Mouse (Mus musculus) forebrain, embryonic 16.5 days (tissue): ENCODE results near the gene Mcfd2. TPM values are rescaled to one million over a fixed set of nuclear protein-coding genes. Genes with fewer than 3 reads are reported as not detected.

ENCODE experiments used
- ATAC-seq: fragments of 200-750 bp; cut with Nextera tagmentation; 2 replicates; pipeline ENCODE4 v1.8.0; 2017; ENCODE audit warnings: mild to moderate bottlenecking, moderate library complexity
- H3K27ac ChIP-seq: fragments of 300-500 bp; sonication (generic); 2 replicates; pipeline ENCODE4 v1.5.1; 2014; ENCODE audit warnings: low read length, control low read depth
- H3K27me3 ChIP-seq: fragments of 300-500 bp; sonication (generic); replicated peaks from 2 replicates; pipeline ENCODE4 v1.6.1; 2014; ENCODE audit warnings: low read length; ENCODE audit not compliant: control insufficient read depth, insufficient read depth
- H3K36me3 ChIP-seq: fragments of 300-500 bp; sonication (generic); 2 replicates; pipeline ENCODE4 v1.6.1; 2014; ENCODE audit not compliant: control insufficient read depth, insufficient read depth
- H3K4me1 ChIP-seq: fragments of 300-500 bp; sonication (generic); replicated peaks from 2 replicates; pipeline ENCODE4 v1.6.1; 2014; ENCODE audit warnings: low read length; ENCODE audit not compliant: control insufficient read depth, insufficient read depth
- H3K4me2 ChIP-seq: fragments of 300-500 bp; sonication (generic); 2 replicates; pipeline ENCODE4 v1.6.1; 2014; ENCODE audit warnings: mild to moderate bottlenecking, low read length, control low read depth
- H3K4me3 ChIP-seq: fragments of 300-500 bp; sonication (generic); replicated peaks from 2 replicates; pipeline ENCODE4 v1.5.1; 2014; ENCODE audit warnings: mild to moderate bottlenecking, low read length, control low read depth
- H3K9ac ChIP-seq: fragments of 300-500 bp; sonication (generic); replicated peaks from 2 replicates; pipeline ENCODE4 v1.6.1; 2014; ENCODE audit warnings: low read depth, low read length, control low read depth
- H3K9me3 ChIP-seq: fragments of 300-500 bp; sonication (generic); 2 replicates; pipeline ENCODE4 v1.6.1; 2016; ENCODE audit warnings: low read length; ENCODE audit not compliant: control insufficient read depth
- WGBS: fragments of 180-500 bp; shearing (Covaris S2); extraction: QIAGEN DNeasy Blood & Tissue Kit; methylation state at CpG from one replicate; pipeline ENCODE4 v1.1.7; 2014; 5-methylcytosine and 5-hydroxymethylcytosine counted together
- polyA plus RNA-seq: library from polyadenylated mRNA; unstranded; fragments of >200 nt; fragmentation: Nextera tagmentation; extraction: Ambion mirVana; gene quantifications from 2 replicates; pipeline ENCODE4 v1.2.1, GENCODE M21; 2015

The Mcfd2 gene
- polyA plus RNA-seq, 1 experiment from 2014 or later, result 54.1 TPM

- H3K4me2 ChIP-seq, result no peak overlapping the region
- H3K4me3 ChIP-seq, result no peak overlapping the region
- no peak overlapping the region for H3K27ac ChIP-seq
- WGBS, result 90% methylated on average over 9 of the region's 9 CpGs
- H3K27me3 ChIP-seq, result no peaks in the 10 kb centered on the region
- H3K9ac ChIP-seq, result no peak overlapping the region
- H3K36me3 ChIP-seq, result no peaks in the 10 kb centered on the region
- no peaks in the 10 kb centered on the region for H3K9me3 ChIP-seq
- no peak for ATAC-seq
- no peaks in the 10 kb centered on the region for H3K4me1 ChIP-seq
These were observed 40.4 kb downstream of the Mcfd2 start for GRCm38 (mm10) chr17:87225384-87225783.

DNA sequence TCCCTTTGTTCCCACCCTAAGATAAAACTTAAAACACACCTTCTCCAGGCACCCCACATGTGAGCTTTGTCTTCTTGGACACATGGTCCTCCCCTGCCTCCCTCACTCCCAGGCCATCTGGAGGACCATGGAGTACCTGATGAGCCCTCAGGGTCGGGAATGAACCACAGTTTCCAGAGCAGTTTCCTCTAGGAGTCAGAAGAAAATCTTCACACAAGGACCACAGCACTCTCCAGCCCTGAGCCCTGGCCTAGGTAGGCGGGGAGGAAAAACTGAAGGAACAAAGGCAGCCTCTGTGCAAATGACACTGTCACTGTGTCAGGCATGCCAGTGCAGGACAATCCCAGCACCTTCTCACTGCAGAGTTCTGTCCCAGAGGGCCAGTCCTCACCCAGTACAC, 41.3 kb downstream of the Mcfd2 start:
- no peak overlapping the region for H3K9ac ChIP-seq
- no peak overlapping the region for H3K27ac ChIP-seq
- H3K36me3 ChIP-seq, result no peaks in the 10 kb centered on the region
- no peak overlapping the region for H3K4me3 ChIP-seq
- WGBS, result 56% methylated on average over 2 of the region's 2 CpGs
- H3K9me3 ChIP-seq, result no peaks in the 10 kb centered on the region
- ATAC-seq, result no peak
- H3K27me3 ChIP-seq, result no peaks in the 10 kb centered on the region
- H3K4me1 ChIP-seq, result no peaks in the 10 kb centered on the region
- no peak overlapping the region for H3K4me2 ChIP-seq

DNA sequence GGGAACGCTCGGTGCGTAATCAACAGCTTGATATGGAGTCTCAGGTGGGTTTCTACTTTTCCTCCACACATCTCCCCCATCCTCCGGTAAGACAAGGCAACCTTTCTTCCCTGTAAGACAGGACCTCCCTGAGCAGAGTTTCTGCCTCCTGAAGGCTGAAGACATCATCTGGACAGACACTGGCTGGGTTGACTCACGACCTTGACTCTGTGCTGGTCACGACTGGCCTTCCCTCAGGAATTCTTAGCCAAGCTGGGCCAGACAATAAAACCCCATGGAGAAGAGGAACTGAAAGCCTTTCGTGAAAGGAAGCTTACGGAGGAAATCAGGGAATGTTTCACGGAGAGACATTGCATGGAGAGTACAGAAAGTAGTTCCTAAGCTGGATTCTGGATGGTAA, 46.3 kb downstream of the Mcfd2 start:
- H3K9ac ChIP-seq, result no peak overlapping the region

DNA sequence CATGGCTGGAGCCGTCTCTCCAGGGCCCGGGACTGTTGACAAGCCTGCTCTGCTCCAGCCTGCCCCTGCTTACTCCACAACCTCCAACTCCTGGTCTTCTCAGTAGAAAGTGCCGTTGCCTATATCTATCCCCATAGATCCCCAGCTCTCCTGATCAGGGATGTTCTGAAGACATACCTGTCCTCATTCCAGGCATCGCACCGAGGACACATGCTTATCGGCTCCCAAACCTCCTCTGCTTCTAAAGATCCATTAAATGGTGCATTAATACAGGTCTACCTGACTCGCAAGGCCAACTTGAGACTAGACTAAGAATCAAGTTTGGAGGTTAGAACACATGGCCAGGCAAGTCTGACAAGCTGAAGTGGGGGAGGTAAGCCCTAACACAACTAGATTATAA, 51.2 kb downstream of the Mcfd2 start:
- Histone ChIP-seq H3K4me3 (no peak overlapping the region), H3K4me1 (no peaks in the 10 kb centered on the region), H3K9me3 (no peaks in the 10 kb centered on the region), H3K9ac (no peak overlapping the region), H3K4me2 (no peak overlapping the region), H3K27me3 (no peaks in the 10 kb centered on the region), H3K27ac (no peak overlapping the region), H3K36me3 (no peaks in the 10 kb centered on the region)
- 97% methylated on average over 7 of the region's 7 CpGs for WGBS
- ATAC-seq, result no peak

More for the DNA sequence above, 46.3 kb downstream of the Mcfd2 start:
- Histone ChIP-seq H3K4me3 (no peak overlapping the region), H3K36me3 (no peaks in the 10 kb centered on the region), H3K4me1 (no peaks in the 10 kb centered on the region), H3K27ac (no peak overlapping the region), H3K27me3 (no peaks in the 10 kb centered on the region), H3K4me2 (no peak overlapping the region), H3K9me3 (no peaks in the 10 kb centered on the region)
- no peak for ATAC-seq
- 80% methylated on average over 9 of the region's 9 CpGs for WGBS

DNA sequence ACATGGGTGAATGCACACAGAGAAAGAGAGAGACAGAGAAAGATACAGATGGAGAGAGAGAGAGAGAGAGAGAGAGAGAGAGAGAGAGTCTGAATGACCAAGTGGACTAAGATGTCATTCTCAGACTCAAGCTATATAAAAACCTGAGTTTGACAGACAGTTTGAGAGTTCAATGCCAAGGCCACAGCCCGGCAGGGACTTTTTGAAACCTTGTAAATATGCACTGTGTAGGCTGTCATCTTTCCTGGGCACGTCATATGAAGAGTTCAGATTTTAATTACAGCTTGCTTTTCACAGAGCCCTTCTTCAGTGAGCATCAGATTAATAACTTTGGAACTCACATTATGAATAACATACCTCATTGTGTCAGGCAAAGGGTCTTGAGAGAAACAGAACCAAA, 55.2 kb downstream of the Mcfd2 start:
- Histone ChIP-seq H3K36me3 (no peaks in the 10 kb centered on the region), H3K9me3 (no peaks in the 10 kb centered on the region), H3K4me2 (no peak overlapping the region), H3K27ac (no peak overlapping the region), H3K27me3 (no peaks in the 10 kb centered on the region), H3K4me1 (no peaks in the 10 kb centered on the region), H3K9ac (no peak overlapping the region), H3K4me3 (no peak overlapping the region)
- 86% methylated on average over 2 of the region's 2 CpGs for whole genome bisulfite sequencing
- ATAC-seq, result no peak

GRCm38 (mm10) chr17:87206885-87207284, 58.9 kb downstream of the Mcfd2 start:
- ATAC-seq, result no peak
- no peak overlapping the region for H3K27ac ChIP-seq
- H3K36me3 ChIP-seq, result no peaks in the 10 kb centered on the region
- no peak overlapping the region for H3K4me3 ChIP-seq
- H3K27me3 ChIP-seq, result no peaks in the 10 kb centered on the region
- H3K9me3 ChIP-seq, result no peaks in the 10 kb centered on the region
- 72% methylated on average over 2 of the region's 2 CpGs for WGBS
- no peak overlapping the region for H3K4me2 ChIP-seq
- H3K4me1 ChIP-seq, result no peaks in the 10 kb centered on the region
- H3K9ac ChIP-seq, result no peak overlapping the region

Other genes starting within 250 kb of the Mcfd2 start
- 31.2 and 32.4 TPM in 2 replicates for gene Pigf, start 240.5 kb downstream of the Mcfd2 start, polyA plus RNA-seq
- 239 and 248 TPM in 2 replicates for gene Cript, start 240.4 kb downstream of the Mcfd2 start, polyA plus RNA-seq
- 11.7 and 12.6 TPM in 2 replicates for gene Socs5, start 158.3 kb downstream of the Mcfd2 start, polyA plus RNA-seq
- 3.1 and 3.4 TPM in 2 replicates for gene Ttc7, start 17.0 kb upstream of the Mcfd2 start, polyA plus RNA-seq
- not detected in 2 replicates for gene Stpg4, start 161.8 kb upstream of the Mcfd2 start, polyA plus RNA-seq
- 1,924 and 2,147 TPM in 2 replicates for gene Calm2, start 181.0 kb upstream of the Mcfd2 start, polyA plus RNA-seq